In the genomic region with DNA sequence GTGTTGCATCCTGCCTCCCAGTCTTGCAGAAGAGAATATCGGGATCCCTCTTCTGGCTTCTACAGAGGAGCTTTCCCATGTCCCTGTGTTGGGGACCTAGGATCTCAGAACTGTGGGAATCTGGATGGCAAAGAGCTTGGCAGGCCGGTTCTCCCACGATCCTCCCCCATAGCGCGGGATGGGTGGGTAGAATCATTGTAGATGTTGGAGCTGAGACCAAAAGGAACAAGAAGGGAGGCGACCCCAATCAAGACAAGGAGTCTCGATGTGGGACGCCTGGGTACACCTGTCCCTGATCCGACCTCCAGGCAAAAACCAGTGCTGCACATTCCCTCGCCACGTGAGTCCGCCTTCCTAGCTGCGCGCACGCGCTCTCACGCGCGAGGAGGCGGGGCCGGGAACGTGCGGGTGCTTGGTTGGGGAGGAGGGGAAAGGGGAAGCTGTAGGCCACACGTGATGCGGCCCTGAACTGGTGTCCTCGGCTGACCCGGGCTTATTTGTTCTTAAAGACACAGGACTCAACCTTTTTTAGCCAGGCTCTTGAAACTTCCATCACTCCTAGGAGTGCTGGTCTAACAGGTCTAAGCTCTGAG, we compare ENCODE assay signal across 8 mouse cellular contexts. TPM values are rescaled to one million over a fixed set of nuclear protein-coding genes. Genes with fewer than 3 reads are reported as not detected.
A peak's percentile ranks its signal among the peaks of the same experiment; 100 is the strongest.
DNase-seq lines count a peak whose midpoint lies in the region; ATAC-seq and TF ChIP-seq lines count a peak whose summit lies in the region.

No protein-coding gene starts in this region.

- TF ChIP-seq CTCF in C2C12 (IDR thresholded peaks at IDR 0.05; ENCODE audit: control insufficient read depth, insufficient read depth, insufficient read length) = no peak
- TF ChIP-seq CTCF in heart, postnatal 0 days (IDR thresholded peaks at IDR 0.05; ENCODE audit: low read depth) = no peak
- TF ChIP-seq CTCF in stomach, postnatal 0 days (IDR thresholded peaks at IDR 0.05; ENCODE audit: low read depth) = no peak

- peak overlapping the region; percentile 96 for H3K4me2 ChIP-seq in heart, postnatal 0 days (ENCODE audit: low read depth, low read length)
- peak overlapping the region; percentile 97 for H3K4me2 ChIP-seq in liver, embryonic 16.5 days (ENCODE audit: low read depth, low read length)
- peak overlapping the region; percentile 91 for H3K4me2 ChIP-seq in neural tube, embryonic 12.5 days (replicated peaks)
- peak overlapping the region; percentile 99 for H3K4me2 ChIP-seq in stomach, postnatal 0 days (replicated peaks; ENCODE audit: low read depth)

- H3K9me3 ChIP-seq in forebrain, embryonic 10.5 days = no peaks in the 10 kb centered on the region
- no peaks in the 10 kb centered on the region for H3K9me3 ChIP-seq in heart, postnatal 0 days (replicated peaks; ENCODE audit: control insufficient read depth, low read length)
- no peaks in the 10 kb centered on the region for H3K9me3 ChIP-seq in liver, embryonic 16.5 days (replicated peaks; ENCODE audit: control insufficient read depth, low read length)
- no peaks in the 10 kb centered on the region for H3K9me3 ChIP-seq in neural tube, embryonic 12.5 days
- H3K9me3 ChIP-seq in stomach, postnatal 0 days (ENCODE audit: control insufficient read depth, low read length) = no peaks in the 10 kb centered on the region

- no peak overlapping the region for H3K4me3 ChIP-seq in C2C12 (ENCODE audit: insufficient read depth, poor library complexity, severe bottlenecking)
- peak overlapping the region; percentile 82 for H3K4me3 ChIP-seq in forebrain, embryonic 10.5 days
- H3K4me3 ChIP-seq in heart, postnatal 0 days (ENCODE audit: low read depth, low read length) = peak overlapping the region; percentile 77
- H3K4me3 ChIP-seq in liver, embryonic 16.5 days (ENCODE audit: low read depth, low read length) = peak overlapping the region; percentile 66
- peak overlapping the region; percentile 48 for H3K4me3 ChIP-seq in neural tube, embryonic 12.5 days
- peak overlapping the region; percentile 65 for H3K4me3 ChIP-seq in stomach, postnatal 0 days (ENCODE audit: low read depth, low read length)

- no peaks in the 10 kb centered on the region for H3K79me3 ChIP-seq in C2C12 (ENCODE audit: low read depth)

- H3K27ac ChIP-seq in forebrain, embryonic 10.5 days = peak overlapping the region; percentile 90
- H3K27ac ChIP-seq in heart, postnatal 0 days (ENCODE audit: low read depth) = peak overlapping the region; percentile 98
- H3K27ac ChIP-seq in liver, embryonic 16.5 days (ENCODE audit: low read length) = peak overlapping the region; percentile 69
- H3K27ac ChIP-seq in neural tube, embryonic 12.5 days = no peak overlapping the region
- H3K27ac ChIP-seq in stomach, postnatal 0 days (replicated peaks) = peak overlapping the region; percentile 96

- H3K36me3 ChIP-seq in C2C12 (ENCODE audit: control insufficient read depth, insufficient read depth) = no peaks in the 10 kb centered on the region
- peaks cover 31% of the 10 kb centered on the region for H3K36me3 ChIP-seq in forebrain, embryonic 10.5 days (replicated peaks)
- peaks cover 31% of the 10 kb centered on the region for H3K36me3 ChIP-seq in heart, postnatal 0 days (replicated peaks; ENCODE audit: control insufficient read depth, insufficient read depth, low read length)
- peaks cover 10% of the 10 kb centered on the region for H3K36me3 ChIP-seq in liver, embryonic 16.5 days (ENCODE audit: control insufficient read depth, insufficient read depth)
- peaks cover 25% of the 10 kb centered on the region for H3K36me3 ChIP-seq in neural tube, embryonic 12.5 days
- peaks cover 21% of the 10 kb centered on the region for H3K36me3 ChIP-seq in stomach, postnatal 0 days (ENCODE audit: control insufficient read depth, insufficient read depth, low read length)

- no peaks in the 10 kb centered on the region for H3K27me3 ChIP-seq in C2C12 (ENCODE audit: control insufficient read depth, insufficient read depth, insufficient read length)
- H3K27me3 ChIP-seq in forebrain, embryonic 10.5 days (ENCODE audit: poor library complexity, severe bottlenecking) = no peaks in the 10 kb centered on the region
- H3K27me3 ChIP-seq in heart, postnatal 0 days (ENCODE audit: control insufficient read depth, insufficient read depth, low read length) = no peaks in the 10 kb centered on the region
- H3K27me3 ChIP-seq in liver, embryonic 16.5 days (ENCODE audit: control insufficient read depth, insufficient read depth, low read depth, low read length) = no peaks in the 10 kb centered on the region
- no peaks in the 10 kb centered on the region for H3K27me3 ChIP-seq in neural tube, embryonic 12.5 days (replicated peaks)
- H3K27me3 ChIP-seq in stomach, postnatal 0 days (ENCODE audit: control insufficient read depth, insufficient read depth, low read length) = no peaks in the 10 kb centered on the region

- peak overlapping the region; percentile 31 for H3ac ChIP-seq in C2C12 (ENCODE audit: control insufficient read depth, insufficient read length, low read depth)

- H3K4me1 ChIP-seq in forebrain, embryonic 10.5 days = peaks cover 77% of the 10 kb centered on the region
- peaks cover 24% of the 10 kb centered on the region for H3K4me1 ChIP-seq in heart, postnatal 0 days (ENCODE audit: control insufficient read depth, insufficient read depth)
- peaks cover 54% of the 10 kb centered on the region for H3K4me1 ChIP-seq in liver, embryonic 16.5 days (ENCODE audit: control insufficient read depth, low read depth, low read length)
- peaks cover 66% of the 10 kb centered on the region for H3K4me1 ChIP-seq in neural tube, embryonic 12.5 days
- peaks cover 15% of the 10 kb centered on the region; the same call in 1 of the 2 replicates for H3K4me1 ChIP-seq in stomach, postnatal 0 days (replicated peaks; ENCODE audit: control insufficient read depth, insufficient read depth)

- H3K9ac ChIP-seq in heart, postnatal 0 days (replicated peaks; ENCODE audit: low read depth, low read length) = peak overlapping the region; percentile 41
- H3K9ac ChIP-seq in liver, embryonic 16.5 days (ENCODE audit: low read depth, low read length) = peak overlapping the region; percentile 40
- peak overlapping the region; percentile 26; the same call in 1 of the 2 replicates for H3K9ac ChIP-seq in neural tube, embryonic 12.5 days
- H3K9ac ChIP-seq in stomach, postnatal 0 days (ENCODE audit: low read length) = peak overlapping the region; percentile 91

- TF ChIP-seq EP300 in heart, postnatal 0 days (IDR thresholded peaks at IDR 0.05; ENCODE audit: low read depth) = peak; percentile 98
- no peak for TF ChIP-seq EP300 in stomach, postnatal 0 days (optimal IDR thresholded peaks at IDR 0.05)

- no peaks in the 10 kb centered on the region for H3K79me2 ChIP-seq in C2C12 (ENCODE audit: control insufficient read depth, insufficient read depth)

- peak; percentile 98 for DNase-seq in brain, adult 2 months (ENCODE audit: low read depth, low spot score)
- DNase-seq in forebrain, embryonic 10.5 days (ENCODE audit: extremely low spot score, low spot score) = peak; percentile 89
- DNase-seq in heart, postnatal 0 days (ENCODE audit: low spot score) = peak; percentile 95
- peak; percentile 95 to 97 for DNase-seq in kidney, postnatal 4 days
- peak; percentile 98 for DNase-seq in stomach, postnatal 0 days (ENCODE audit: low spot score)

- ATAC-seq in heart, postnatal 0 days (ENCODE audit: insufficient read depth, low read depth) = peak; percentile 52
- no peak for ATAC-seq in liver, embryonic 16.5 days (ENCODE audit: low read depth)
- no peak for ATAC-seq in neural tube, embryonic 12.5 days (ENCODE audit: low FRiP score, low read depth)
- ATAC-seq in stomach, postnatal 0 days (ENCODE audit: low FRiP score, low TSS enrichment) = peak; percentile 25

- WGBS in forebrain, embryonic 10.5 days = under 1% methylated on average over 27 of the region's 27 CpGs
- under 1% methylated on average over 27 of the region's 27 CpGs for WGBS in heart, postnatal 0 days
- under 1% methylated on average over 27 of the region's 27 CpGs for WGBS in liver, embryonic 16.5 days (ENCODE audit: insufficient replicate concordance)
- WGBS in neural tube, embryonic 12.5 days = under 1% methylated on average over 27 of the region's 27 CpGs
- WGBS in stomach, postnatal 0 days = under 1% methylated on average over 26 of the region's 27 CpGs

RNA-seq across cellular contexts. Expression of a gene that starts 2.6 kb away (rescaled TPM):
- 5.6 TPM for polyA plus RNA-seq in C2C12 (2012; fragmentation: generic; extraction: Trizol)
- 2.6 and 2.7 TPM in 2 replicates for polyA plus RNA-seq in forebrain, embryonic 10.5 days (2016; fragmentation: Nextera tagmentation; extraction: Ambion mirVana)
- 29.3 and 37.4 TPM in 2 replicates for total RNA-seq in heart, postnatal 0 days (2014; rRNA removed; ENCODE audit: low replicate concordance)
- polyA plus RNA-seq in heart, postnatal 0 days (2015; fragmentation: Nextera tagmentation; extraction: Ambion mirVana) = 21.9 and 24.9 TPM in 2 replicates
- 0.27 and 0.32 TPM in 2 replicates for polyA plus RNA-seq in liver, embryonic 16.5 days (2015; fragmentation: Nextera tagmentation; extraction: Ambion mirVana)
- 4.1 TPM in 2 replicates for polyA plus RNA-seq in neural tube, embryonic 12.5 days (2016; fragmentation: Nextera tagmentation; extraction: Ambion mirVana)
- 8.8 and 12.6 TPM in 2 replicates for polyA plus RNA-seq in stomach, postnatal 0 days (2015; fragmentation: Nextera tagmentation; extraction: Ambion mirVana)

RNA-seq across cellular contexts. Expression of a gene that starts 7.8 kb away (rescaled TPM):
- 4,453 TPM for polyA plus RNA-seq in C2C12 (2012; fragmentation: generic; extraction: Trizol)
- 1,181 and 1,186 TPM in 2 replicates for polyA plus RNA-seq in forebrain, embryonic 10.5 days (2016; fragmentation: Nextera tagmentation; extraction: Ambion mirVana)
- 1,259 and 1,310 TPM in 2 replicates for total RNA-seq in heart, postnatal 0 days (2014; rRNA removed; ENCODE audit: low replicate concordance)
- 479 and 486 TPM in 2 replicates for polyA plus RNA-seq in heart, postnatal 0 days (2015; fragmentation: Nextera tagmentation; extraction: Ambion mirVana)
- 460 and 502 TPM in 2 replicates for polyA plus RNA-seq in liver, embryonic 16.5 days (2015; fragmentation: Nextera tagmentation; extraction: Ambion mirVana)
- 665 and 700 TPM in 2 replicates for polyA plus RNA-seq in neural tube, embryonic 12.5 days (2016; fragmentation: Nextera tagmentation; extraction: Ambion mirVana)
- 893 and 919 TPM in 2 replicates for polyA plus RNA-seq in stomach, postnatal 0 days (2015; fragmentation: Nextera tagmentation; extraction: Ambion mirVana)

RNA-seq across cellular contexts. Expression of a gene that starts 7.8 kb away (rescaled TPM):
- 0.44 TPM for polyA plus RNA-seq in C2C12 (2012; fragmentation: generic; extraction: Trizol)
- 2.5 and 3.2 TPM in 2 replicates for polyA plus RNA-seq in forebrain, embryonic 10.5 days (2016; fragmentation: Nextera tagmentation; extraction: Ambion mirVana)
- total RNA-seq in heart, postnatal 0 days (2014; rRNA removed; ENCODE audit: low replicate concordance) = 1.6 and 3.0 TPM in 2 replicates
- 2.5 and 2.8 TPM in 2 replicates for polyA plus RNA-seq in heart, postnatal 0 days (2015; fragmentation: Nextera tagmentation; extraction: Ambion mirVana)
- polyA plus RNA-seq in liver, embryonic 16.5 days (2015; fragmentation: Nextera tagmentation; extraction: Ambion mirVana) = 0.23 and 0.37 TPM in 2 replicates
- polyA plus RNA-seq in neural tube, embryonic 12.5 days (2016; fragmentation: Nextera tagmentation; extraction: Ambion mirVana) = 35.5 and 36.6 TPM in 2 replicates
- polyA plus RNA-seq in stomach, postnatal 0 days (2015; fragmentation: Nextera tagmentation; extraction: Ambion mirVana) = 2.7 and 4.4 TPM in 2 replicates

RNA-seq across cellular contexts. Expression of a gene that starts 10.3 kb away (rescaled TPM):
- polyA plus RNA-seq in C2C12 (2012; fragmentation: generic; extraction: Trizol) = 16.9 TPM
- 34.0 and 36.6 TPM in 2 replicates for polyA plus RNA-seq in forebrain, embryonic 10.5 days (2016; fragmentation: Nextera tagmentation; extraction: Ambion mirVana)
- total RNA-seq in heart, postnatal 0 days (2014; rRNA removed; ENCODE audit: low replicate concordance) = 19.5 and 23.3 TPM in 2 replicates
- polyA plus RNA-seq in heart, postnatal 0 days (2015; fragmentation: Nextera tagmentation; extraction: Ambion mirVana) = 11.1 and 11.4 TPM in 2 replicates
- polyA plus RNA-seq in liver, embryonic 16.5 days (2015; fragmentation: Nextera tagmentation; extraction: Ambion mirVana) = 11.0 and 13.9 TPM in 2 replicates
- polyA plus RNA-seq in neural tube, embryonic 12.5 days (2016; fragmentation: Nextera tagmentation; extraction: Ambion mirVana) = 28.0 and 29.0 TPM in 2 replicates
- polyA plus RNA-seq in stomach, postnatal 0 days (2015; fragmentation: Nextera tagmentation; extraction: Ambion mirVana) = 23.6 and 24.5 TPM in 2 replicates

RNA-seq across cellular contexts. Expression of a gene that starts 13.3 kb away (rescaled TPM):
- 0.18 TPM for polyA plus RNA-seq in C2C12 (2012; fragmentation: generic; extraction: Trizol)
- polyA plus RNA-seq in forebrain, embryonic 10.5 days (2016; fragmentation: Nextera tagmentation; extraction: Ambion mirVana) = 0.78 and 1.1 TPM in 2 replicates
- total RNA-seq in heart, postnatal 0 days (2014; rRNA removed; ENCODE audit: low replicate concordance) = 0.62 and 1.3 TPM in 2 replicates
- polyA plus RNA-seq in heart, postnatal 0 days (2015; fragmentation: Nextera tagmentation; extraction: Ambion mirVana) = 0.16 and 0.33 TPM in 2 replicates
- 0.05 TPM in 1 of 2 replicates, not detected in the other for polyA plus RNA-seq in liver, embryonic 16.5 days (2015; fragmentation: Nextera tagmentation; extraction: Ambion mirVana)
- polyA plus RNA-seq in neural tube, embryonic 12.5 days (2016; fragmentation: Nextera tagmentation; extraction: Ambion mirVana) = 1.0 and 1.2 TPM in 2 replicates
- 0.53 and 0.56 TPM in 2 replicates for polyA plus RNA-seq in stomach, postnatal 0 days (2015; fragmentation: Nextera tagmentation; extraction: Ambion mirVana)

Comparison
In these comparisons a context has a peak if more than half of its experiments do, and no peak if none do; other contexts are left out.
1. ATAC-seq: peak in heart, postnatal 0 days (single experiment) and stomach, postnatal 0 days (single experiment); none in liver, embryonic 16.5 days (single experiment) and neural tube, embryonic 12.5 days (single experiment).
2. H3K9ac ChIP-seq: peak in every context shown above with its lines; median percentile 91 in stomach, postnatal 0 days; 41 in heart, postnatal 0 days; 40 in liver, embryonic 16.5 days; 26 in neural tube, embryonic 12.5 days.
3. Peak in every context shown above with its lines, with median percentiles within 50 percentile points of each other: DNase-seq and H3K4me2 ChIP-seq.